Mouse (Mus musculus): ENCODE data around the gene Abhd6. TPM values are rescaled to one million over a fixed set of nuclear protein-coding genes. Genes with fewer than 3 reads are reported as not detected.
"Not testable (repeated sequence)": the region's sequence is repeated elsewhere in the genome, so short reads cannot be mapped to it uniquely, and the experiment has no call there.

Abhd6 gene
- polyA plus RNA-seq, 2 experiments: 11.2 to 21.8 TPM

- H3K27me3 ChIP-seq (ENCODE audit: control insufficient read depth, insufficient read depth, low read length): peaks cover 39% of the 10 kb centered on the region
- peak overlapping the region; percentile 72 for H3K4me2 ChIP-seq (replicated peaks; ENCODE audit: low read depth, low read length, severe bottlenecking)
- ATAC-seq (ENCODE audit: low FRiP score, low read depth): peak; percentile 24; the same call in 1 of the 2 replicates
- TF ChIP-seq POLR2A (IDR thresholded peaks at IDR 0.05; ENCODE audit: borderline replicate concordance, extremely low read depth, insufficient read depth, insufficient read length): no peak
- H3K27ac ChIP-seq (replicated peaks; ENCODE audit: low read depth, low read length): peak overlapping the region; percentile 53
- peak overlapping the region; percentile 53 for H3K9ac ChIP-seq (ENCODE audit: low read depth, low read length, severe bottlenecking)
- peak; percentile 35 for DNase-seq (ENCODE audit: low spot score)
- 1% methylated on average over 23 of the region's 23 CpGs for WGBS
- peaks cover 21% of the 10 kb centered on the region for H3K4me1 ChIP-seq (ENCODE audit: control insufficient read depth, insufficient read depth, low read length)
- no peaks in the 10 kb centered on the region for H3K36me3 ChIP-seq (ENCODE audit: control insufficient read depth, insufficient read depth, low read length)
- no peaks in the 10 kb centered on the region for H3K9me3 ChIP-seq (ENCODE audit: control insufficient read depth, low read length)
- peak overlapping the region; percentile 62 for H3K4me3 ChIP-seq (replicated peaks; ENCODE audit: low read length)
Observed at GRCm38 (mm10) chr14:8003093-8003670, 480 bp downstream of the Abhd6 start.

DNA sequence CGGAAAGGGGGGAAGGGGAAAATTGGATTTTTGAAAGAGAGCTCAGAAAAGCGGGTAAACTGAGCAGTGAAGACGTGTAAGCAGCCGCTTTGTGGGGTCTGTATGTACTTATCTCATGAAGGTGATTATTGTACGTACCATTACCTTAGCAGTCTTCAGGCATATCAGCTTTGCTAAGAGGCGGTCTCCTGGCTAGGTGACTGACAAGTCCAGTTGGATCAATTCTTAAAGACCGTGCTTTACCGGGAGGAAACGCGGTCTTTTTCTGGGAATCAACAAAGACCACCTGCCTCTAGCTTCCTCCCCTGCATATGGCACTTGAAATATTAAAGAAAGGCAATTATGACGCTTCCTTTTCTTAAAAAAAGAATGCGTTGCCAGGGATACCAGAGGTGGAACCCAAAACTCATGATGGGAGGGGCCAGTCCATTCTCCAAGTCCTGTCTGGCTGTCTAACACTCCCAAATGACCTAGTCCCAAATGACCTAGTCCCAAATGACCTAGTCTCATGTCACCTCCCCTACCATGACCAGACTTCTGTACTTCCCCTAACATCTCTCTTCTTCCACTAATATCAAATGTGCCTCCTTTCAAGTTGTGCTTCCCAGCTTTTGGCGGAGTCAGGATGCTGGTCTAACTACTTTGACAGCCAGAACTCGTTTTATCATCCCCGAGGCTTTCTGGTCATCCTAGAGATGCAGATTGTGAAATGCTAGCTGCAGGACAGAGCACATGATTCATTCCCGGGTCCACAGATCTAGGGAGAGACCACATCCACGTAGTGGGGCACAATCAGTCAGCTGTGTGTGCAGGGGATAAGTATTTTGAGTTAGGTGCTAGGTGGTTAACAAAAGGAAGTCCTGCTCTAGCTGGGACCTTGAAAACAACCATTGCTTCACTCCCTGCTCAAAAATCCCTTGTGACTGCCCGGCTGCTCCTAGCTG, 1.3 kb downstream of the Abhd6 start:
- whole genome bisulfite sequencing: 43% methylated on average over 18 of the region's 18 CpGs
- ATAC-seq (ENCODE audit: low FRiP score, low read depth): no peak
- Histone ChIP-seq H3K9me3 (ENCODE audit: control insufficient read depth, low read length) (no peaks in the 10 kb centered on the region), H3K4me1 (ENCODE audit: control insufficient read depth, insufficient read depth, low read length) (peaks cover 26% of the 10 kb centered on the region), H3K9ac (ENCODE audit: low read depth, low read length, severe bottlenecking) (peak overlapping the region; percentile 53), H3K4me3 (replicated peaks; ENCODE audit: low read length) (peak overlapping the region; percentile 62), H3K4me2 (replicated peaks; ENCODE audit: low read depth, low read length, severe bottlenecking) (peak overlapping the region; percentile 72), H3K36me3 (ENCODE audit: control insufficient read depth, insufficient read depth, low read length) (no peaks in the 10 kb centered on the region), H3K27me3 (ENCODE audit: control insufficient read depth, insufficient read depth, low read length) (peaks cover 43% of the 10 kb centered on the region), H3K27ac (replicated peaks; ENCODE audit: low read depth, low read length) (no peak overlapping the region)
- no peak for TF ChIP-seq POLR2A (IDR thresholded peaks at IDR 0.05; ENCODE audit: borderline replicate concordance, extremely low read depth, insufficient read depth, insufficient read length)
- no peak for DNase-seq (ENCODE audit: low spot score)

- H3K9me3 ChIP-seq (ENCODE audit: control insufficient read depth, low read length); H3K36me3 ChIP-seq (ENCODE audit: control insufficient read depth, insufficient read depth, low read length); DNase-seq (ENCODE audit: low spot score); ATAC-seq (ENCODE audit: low FRiP score, low read depth); H3K9ac ChIP-seq (ENCODE audit: low read depth, low read length, severe bottlenecking); H3K4me2 ChIP-seq (replicated peaks; ENCODE audit: low read depth, low read length, severe bottlenecking); H3K27ac ChIP-seq (replicated peaks; ENCODE audit: low read depth, low read length); H3K4me3 ChIP-seq (replicated peaks; ENCODE audit: low read length): not testable (repeated sequence)
- WGBS: 52% methylated on average over 3 of the region's 3 CpGs
- Histone ChIP-seq H3K27me3 (ENCODE audit: control insufficient read depth, insufficient read depth, low read length) (peaks cover 24% of the 10 kb centered on the region), H3K4me1 (ENCODE audit: control insufficient read depth, insufficient read depth, low read length) (peaks cover 30% of the 10 kb centered on the region)
Observed at GRCm38 (mm10) chr14:8006061-8006460, 3.4 kb downstream of the Abhd6 start.

DNA sequence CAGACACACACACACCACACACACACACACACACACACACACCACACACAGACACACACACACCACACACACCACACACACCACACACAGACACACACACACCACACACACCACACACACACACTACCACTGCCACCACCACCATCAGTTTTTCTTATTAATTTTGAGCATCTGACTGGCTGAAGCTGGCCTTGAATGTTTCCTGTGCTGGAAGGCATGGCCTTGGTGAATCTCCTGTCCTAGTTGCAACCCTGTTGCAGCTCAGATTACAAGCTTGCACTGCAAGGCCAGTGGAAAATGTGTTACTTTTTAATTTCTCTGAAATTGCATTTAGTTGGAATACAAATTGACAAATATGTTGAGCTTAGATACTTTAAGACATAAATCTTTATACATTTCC, 4.4 kb downstream of the Abhd6 start:
- H3K27me3 ChIP-seq (ENCODE audit: control insufficient read depth, insufficient read depth, low read length): peaks cover 16% of the 10 kb centered on the region
- H3K27ac ChIP-seq (replicated peaks; ENCODE audit: low read depth, low read length): no peak overlapping the region
- no peak overlapping the region for H3K4me2 ChIP-seq (replicated peaks; ENCODE audit: low read depth, low read length, severe bottlenecking)
- no peak for TF ChIP-seq POLR2A (IDR thresholded peaks at IDR 0.05; ENCODE audit: borderline replicate concordance, extremely low read depth, insufficient read depth, insufficient read length)
- no peak overlapping the region for H3K9ac ChIP-seq (ENCODE audit: low read depth, low read length, severe bottlenecking)
- ATAC-seq (ENCODE audit: low FRiP score, low read depth) (peak; percentile 27; the same call in 1 of the 2 replicates), DNase-seq (ENCODE audit: low spot score) (no peak)
- H3K4me3 ChIP-seq (replicated peaks; ENCODE audit: low read length): no peak overlapping the region
- no peaks in the 10 kb centered on the region for H3K9me3 ChIP-seq (ENCODE audit: control insufficient read depth, low read length)
- peaks cover 30% of the 10 kb centered on the region for H3K4me1 ChIP-seq (ENCODE audit: control insufficient read depth, insufficient read depth, low read length)
- no peaks in the 10 kb centered on the region for H3K36me3 ChIP-seq (ENCODE audit: control insufficient read depth, insufficient read depth, low read length)

DNA sequence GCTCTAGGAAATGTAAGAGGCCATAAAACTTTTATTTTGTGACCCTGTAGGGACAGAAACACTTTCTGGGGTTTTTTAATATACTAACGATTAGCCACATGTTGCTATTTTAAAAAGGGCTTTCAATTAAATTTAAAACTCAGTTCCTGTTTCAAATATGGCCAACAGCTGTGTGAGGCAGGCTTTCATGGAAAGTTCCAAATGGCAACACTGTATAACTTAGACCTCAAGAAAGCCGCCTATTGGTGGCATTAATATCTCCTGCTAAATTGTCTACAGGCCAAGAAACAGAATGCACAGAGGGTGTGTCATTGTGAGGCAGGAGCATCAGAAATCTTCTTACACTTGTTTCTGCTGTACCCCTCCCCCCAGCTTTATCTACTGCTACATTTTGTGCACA, 4.8 kb downstream of the Abhd6 start:
- Histone ChIP-seq H3K4me1 (ENCODE audit: control insufficient read depth, insufficient read depth, low read length) (peaks cover 27% of the 10 kb centered on the region), H3K4me2 (replicated peaks; ENCODE audit: low read depth, low read length, severe bottlenecking) (no peak overlapping the region)

More for the DNA sequence above, 4.8 kb downstream of the Abhd6 start:
- H3K9me3 ChIP-seq (ENCODE audit: control insufficient read depth, low read length): no peaks in the 10 kb centered on the region
- TF ChIP-seq POLR2A (IDR thresholded peaks at IDR 0.05; ENCODE audit: borderline replicate concordance, extremely low read depth, insufficient read depth, insufficient read length): no peak
- no peak overlapping the region for H3K9ac ChIP-seq (ENCODE audit: low read depth, low read length, severe bottlenecking)
- DNase-seq (ENCODE audit: low spot score) (peak; percentile 72), ATAC-seq (ENCODE audit: low FRiP score, low read depth) (peak; percentile 59)
- H3K36me3 ChIP-seq (ENCODE audit: control insufficient read depth, insufficient read depth, low read length): no peaks in the 10 kb centered on the region
- H3K4me3 ChIP-seq (replicated peaks; ENCODE audit: low read length): no peak overlapping the region
- peak overlapping the region; percentile 27; the same call in 1 of the 2 replicates for H3K27ac ChIP-seq (replicated peaks; ENCODE audit: low read depth, low read length)
- 14% methylated on average over 2 of the region's 2 CpGs for WGBS
- H3K27me3 ChIP-seq (ENCODE audit: control insufficient read depth, insufficient read depth, low read length): peaks cover 12% of the 10 kb centered on the region; the same call in 1 of the 2 replicates

Measured in limb, embryonic 14.5 days (tissue).